Mouse (Mus musculus) left cerebral cortex, adult 2 months (tissue): ENCODE data around the gene Ccnf. TPM values are rescaled to one million over a fixed set of nuclear protein-coding genes. Genes with fewer than 3 reads are reported as not detected.

Experiments
- DNase-seq, 2 experiments: peaks; one replicate each; pipeline ENCODE4 v3.0.0; 2021 to 2022; ENCODE audit warnings: low spot score in 2 of 2, mixed read lengths in 1 of 2; ENCODE audit errors: extremely low spot score in 1 of 2
- H3K27ac ChIP-seq: fragments of 200-600 bp; 2 replicates; pipeline ENCODE4 v1.8.1; 2022
- H3K4me3 ChIP-seq: fragments of 200-600 bp; 2 replicates; pipeline ENCODE4 v1.8.1; 2022
- CTCF ChIP-seq: fragments of 200-600 bp; IDR thresholded peaks from 2 replicates; pipeline ENCODE4 v1.8.1; 2022; ENCODE audit warnings: antibody characterized with exemption, mild to moderate bottlenecking, moderate library complexity
- intact Hi-C: fragments of 180-260 bp; cut with DNase I; formaldehyde crosslinking; loops from one replicate; pipeline ENCODE4 v1.15.1; 2025
- microRNA-seq, 2 experiments: library from miRNA; unstranded; fragments of <30 nt; microRNA quantifications; one replicate each; pipeline ENCODE4 v1.2.0; 2021
- total RNA-seq, 2 experiments: library from RNA; stranded (reverse); gene quantifications; 2 replicates each; pipeline ENCODE4 v1.2.3; 2021

Ccnf gene
- total RNA-seq, 2 experiments from 2014 or later = 7.9 to 8.8 TPM

- DNase-seq = no peak
- intact Hi-C loops = no loop called here
- Histone ChIP-seq H3K27ac (no peak overlapping the region), H3K4me3 (no peak overlapping the region)
- no peak for TF ChIP-seq CTCF
Measured at GRCm38 (mm10) chr17:24193769-24194168, 57.5 kb downstream of the Ccnf start.

- intact Hi-C loops = no loop called here
- Histone ChIP-seq H3K27ac (no peak overlapping the region), H3K4me3 (no peak overlapping the region)
- TF ChIP-seq CTCF = no peak
- no peak for DNase-seq
Measured at GRCm38 (mm10) chr17:24193268-24193667, 58.0 kb downstream of the Ccnf start.

- Histone ChIP-seq H3K4me3 (no peak overlapping the region), H3K27ac (no peak overlapping the region)
- TF ChIP-seq CTCF = no peak
- intact Hi-C loops = no loop called here
- DNase-seq = no peak
Measured at GRCm38 (mm10) chr17:24192848-24193247, 58.4 kb downstream of the Ccnf start.

GRCm38 (mm10) chr17:24191481-24191880 lies 59.8 kb downstream of the Ccnf start:
- no peak overlapping the region; the same call in 1 of the 2 replicates for H3K27ac ChIP-seq
- intact Hi-C loops = no loop called here
- TF ChIP-seq CTCF = no peak
- no peak for DNase-seq
- no peak overlapping the region for H3K4me3 ChIP-seq

GRCm38 (mm10) chr17:24190934-24191333 lies 60.4 kb downstream of the Ccnf start:
- DNase-seq = no peak
- no peak for TF ChIP-seq CTCF
- H3K27ac ChIP-seq = no peak overlapping the region
- intact Hi-C loops = no loop called here
- no peak overlapping the region for H3K4me3 ChIP-seq

- intact Hi-C loops = loop anchor here (5.0 kb wide), 3 partner anchors 178 to 238 kb away; partner anchors contain the start of genes Abca17, Abca3 and Rnps1
- H3K27ac ChIP-seq = no peak overlapping the region
- TF ChIP-seq CTCF = no peak
- DNase-seq = no peak
- no peak overlapping the region for H3K4me3 ChIP-seq
Measured at GRCm38 (mm10) chr17:24174259-24174658, 77.0 kb downstream of the Ccnf start.

GRCm38 (mm10) chr17:24173423-24173822 lies 77.9 kb downstream of the Ccnf start:
- intact Hi-C loops = loop anchor here (2.0 to 5.0 kb wide), 4 partner anchors 133 to 239 kb away; partner anchors contain the start of genes Abca17, Abca3 and Rnps1

More at GRCm38 (mm10) chr17:24173423-24173822, 77.9 kb downstream of the Ccnf start:
- Histone ChIP-seq H3K4me3 (no peak overlapping the region), H3K27ac (no peak overlapping the region)
- peak; percentile 54 to 64 for DNase-seq
- peak; percentile 94 for TF ChIP-seq CTCF

Small RNA genes within 50 kb of the gene (microRNA-seq; reads per million reads assigned to microRNA genes)
- gene Mir5134 (2.4 to 4.6 reads per million in 2 experiments), gene Mir6965 (0 to 0.24 reads per million in 2 experiments)

Other genes starting within 250 kb of the Ccnf start
- not detected for gene Prss27, start 213.3 kb downstream of the Ccnf start, total RNA-seq
- gene Kctd5, start 178.0 kb downstream of the Ccnf start, total RNA-seq = 10 to 100 TPM; 25.0 to 26.4 TPM
- 100 to 1,000 TPM; 114 to 116 TPM for gene Pdpk1, start 100.6 kb downstream of the Ccnf start, total RNA-seq
- 10 to 100 TPM; 29.2 to 32.0 TPM for gene Amdhd2, start 87.7 kb downstream of the Ccnf start, total RNA-seq
- 1,000 to 10,000 TPM; 1,211 to 1,240 TPM for gene Atp6v0c, start 81.8 kb downstream of the Ccnf start, total RNA-seq
- 10 to 100 TPM; 63.3 to 69.7 TPM for gene Tbc1d24, start 45.9 kb downstream of the Ccnf start, total RNA-seq
- gene Ntn3, start 42.0 kb downstream of the Ccnf start, total RNA-seq = 10 to 100 TPM; 10.5 to 11.5 TPM
- gene Tedc2, start 30.6 kb downstream of the Ccnf start, total RNA-seq = 10 to 100 TPM; 10.8 to 11.0 TPM
- 1 to 10 TPM; 1.3 to 1.7 TPM for gene Abca17, start 99.6 kb upstream of the Ccnf start, total RNA-seq
- gene Abca3, start 100.5 kb upstream of the Ccnf start, total RNA-seq = 10 to 100 TPM; 76.7 to 78.5 TPM
- gene Rnps1, start 163.1 kb upstream of the Ccnf start, total RNA-seq = 100 to 1,000 TPM; 131 to 142 TPM
- 10 to 100 TPM; 24.4 to 26.2 TPM for gene Eci1, start 175.2 kb upstream of the Ccnf start, total RNA-seq
- 10 to 100 TPM in 1 of 2 experiments, 1 to 10 TPM in 1; 6.8 to 14.8 TPM for gene Dnase1l2, start 191.6 kb upstream of the Ccnf start, total RNA-seq
- gene E4f1, start 218.8 kb upstream of the Ccnf start, total RNA-seq = 10 to 100 TPM; 37.7 to 41.7 TPM
- 10 to 100 TPM; 65.8 to 69.6 TPM for gene Pgp, start 218.9 kb upstream of the Ccnf start, total RNA-seq
- 1 to 10 TPM; 1.7 to 1.9 TPM for gene Bricd5, start 222.4 kb upstream of the Ccnf start, total RNA-seq
- gene Mlst8, start 227.6 kb upstream of the Ccnf start, total RNA-seq = 10 to 100 TPM; 34.5 to 37.1 TPM
- gene Caskin1, start 237.1 kb upstream of the Ccnf start, total RNA-seq = 100 to 1,000 TPM; 134 to 144 TPM